Mouse (Mus musculus) NIH3T3 (cell line): Measurements from ENCODE around the gene Nup37.

Experiments
- DNase-seq: peaks from one replicate; pipeline ENCODE4 v3.0.0-alpha.2; 2012; ENCODE audit warnings: low read depth

Nup37 gene

GRCm38 (mm10) chr10:88227962-88228361 lies 81.2 kb downstream of the Nup37 start:
- no peak for DNase-seq
